Mouse (Mus musculus) hindbrain, postnatal 0 days (tissue): ENCODE results near the gene Rasal3. TPM values are rescaled to one million over a fixed set of nuclear protein-coding genes. Genes with fewer than 3 reads are reported as not detected.

Experiments used
- ATAC-seq: fragments of 200-750 bp; cut with Nextera tagmentation; 2 replicates; pipeline ENCODE4 v1.8.0; 2017; ENCODE audit warnings: mild to moderate bottlenecking, moderate TSS enrichment, moderate library complexity
- DNase-seq: peaks from one replicate; pipeline ENCODE4 v3.0.0-alpha.2; 2015; ENCODE audit warnings: low spot score
- H3K27ac ChIP-seq: fragments of 300-500 bp; sonication (generic); 2 replicates; pipeline ENCODE4 v1.5.1; 2014; ENCODE audit warnings: mild to moderate bottlenecking
- H3K27me3 ChIP-seq: fragments of 300-500 bp; sonication (generic); 2 replicates; pipeline ENCODE4 v1.6.1; 2014; ENCODE audit warnings: low read length, mixed read lengths; ENCODE audit not compliant: insufficient read depth
- H3K36me3 ChIP-seq: fragments of 300-500 bp; sonication (generic); 2 replicates; pipeline ENCODE4 v1.6.1; 2014; ENCODE audit warnings: low read length, mixed read lengths; ENCODE audit not compliant: insufficient read depth
- H3K4me1 ChIP-seq: fragments of 300-500 bp; sonication (generic); 2 replicates; pipeline ENCODE4 v1.6.1; 2014; ENCODE audit warnings: antibody characterized with exemption, low read length, mixed read lengths; ENCODE audit not compliant: insufficient read depth
- H3K4me2 ChIP-seq: fragments of 300-500 bp; sonication (generic); 2 replicates; pipeline ENCODE4 v1.6.1; 2014; ENCODE audit warnings: low read depth, mild to moderate bottlenecking, low read length, moderate library complexity, mixed read lengths
- H3K4me3 ChIP-seq: fragments of 300-500 bp; sonication (generic); 2 replicates; pipeline ENCODE4 v1.5.1; 2014; ENCODE audit warnings: low read length
- H3K9ac ChIP-seq: fragments of 300-500 bp; sonication (generic); replicated peaks from 2 replicates; pipeline ENCODE4 v1.6.1; 2014; ENCODE audit warnings: mild to moderate bottlenecking, low read length, moderate library complexity, mixed read lengths
- H3K9me3 ChIP-seq: fragments of 300-500 bp; sonication (generic); 2 replicates; pipeline ENCODE4 v1.6.1; 2016; ENCODE audit warnings: low read length, mixed read lengths
- CTCF ChIP-seq: IDR thresholded peaks from 2 replicates; pipeline ENCODE4 v1.5.1; 2016; ENCODE audit warnings: antibody characterized with exemption, control low read depth, low read depth
- WGBS: fragments of 180-500 bp; shearing (Covaris S2); extraction: QIAGEN DNeasy Blood & Tissue Kit; methylation state at CpG from one replicate; pipeline ENCODE4 v1.1.7; 2014; 5-methylcytosine and 5-hydroxymethylcytosine counted together
- polyA plus RNA-seq: library from polyadenylated mRNA; unstranded; fragments of >200 nt; fragmentation: Nextera tagmentation; extraction: Ambion mirVana; gene quantifications from 2 replicates; pipeline ENCODE4 v1.2.1, GENCODE M21; 2015
- total RNA-seq: library from RNA; depleted of rRNA; stranded (reverse); fragments of >200 nt; gene quantifications from 2 replicates; pipeline ENCODE4 v1.2.3, GENCODE M21; 2014; rRNA removed

Rasal3 gene
- total RNA-seq (1.2 and 2.8 TPM in 2 replicates), polyA plus RNA-seq (0.61 and 1.2 TPM in 2 replicates)

- Histone ChIP-seq H3K4me1 (no peaks in the 10 kb centered on the region), H3K4me3 (no peak within 1 kb of the TSS), H3K9me3 (no peaks in the 10 kb centered on the region), H3K9ac (no peak within 1 kb of the TSS), H3K4me2 (no peak within 1 kb of the TSS), H3K27me3 (peaks cover 8% of the 10 kb centered on the region), H3K27ac (no peak within 1 kb of the TSS), H3K36me3 (no peaks in the 10 kb centered on the region)
- ATAC-seq (no peak), DNase-seq (no peak)
- no peak for TF ChIP-seq CTCF
- WGBS: 80% methylated on average over 8 of the region's 8 CpGs
These were observed at the start of gene Rasal3 for GRCm38 (mm10) chr17:32403417-32403816. Gene Rasal3, minus strand, starts transcription at chr17:32403583.

- no peak for TF ChIP-seq CTCF
- peaks cover 6% of the 10 kb centered on the region; the same call in 1 of the 2 replicates for H3K4me1 ChIP-seq
- H3K27me3 ChIP-seq: no peaks in the 10 kb centered on the region
- WGBS: 3% methylated on average over 19 of the region's 19 CpGs
- H3K27ac ChIP-seq: no peak within 1 kb of the TSS
- H3K9me3 ChIP-seq: no peaks in the 10 kb centered on the region
- no peak for ATAC-seq
- peak within 1 kb of the TSS; percentile 22 for H3K4me3 ChIP-seq
- peak within 1 kb of the TSS; percentile 55 for H3K4me2 ChIP-seq
- 0 out of 2 replicates have a peak within 1 kb of the TSS, but pooled peaks have one; percentile 3 for H3K9ac ChIP-seq
- no peaks in the 10 kb centered on the region for H3K36me3 ChIP-seq
- peak; percentile 4 for DNase-seq
These were observed 49.1 kb upstream of the Rasal3 start, which contains the start of gene Cyp4f39 for GRCm38 (mm10) chr17:32452482-32452881. Gene Cyp4f39, plus strand, starts transcription at chr17:32452723.

GRCm38 (mm10) chr17:32450844-32451537 is 47.6 kb upstream of the Rasal3 start:
- H3K27ac ChIP-seq: no peak overlapping the region
- peaks cover 6% of the 10 kb centered on the region; the same call in 1 of the 2 replicates for H3K4me1 ChIP-seq
- H3K27me3 ChIP-seq: no peaks in the 10 kb centered on the region
- H3K4me2 ChIP-seq: no peak overlapping the region
- no peaks in the 10 kb centered on the region for H3K9me3 ChIP-seq
- no peak overlapping the region for H3K4me3 ChIP-seq
- H3K36me3 ChIP-seq: no peaks in the 10 kb centered on the region
- TF ChIP-seq CTCF: no peak
- WGBS: 58% methylated on average over 2 of the region's 2 CpGs
- H3K9ac ChIP-seq: no peak overlapping the region
- ATAC-seq (no peak), DNase-seq (no peak)

- H3K36me3 ChIP-seq: no peaks in the 10 kb centered on the region
- no peak overlapping the region for H3K4me2 ChIP-seq
- ATAC-seq (no peak), DNase-seq (no peak)
- no peak overlapping the region for H3K4me3 ChIP-seq
- peaks cover 6% of the 10 kb centered on the region; the same call in 1 of the 2 replicates for H3K4me1 ChIP-seq
- no peaks in the 10 kb centered on the region for H3K9me3 ChIP-seq
- 100% methylated on average over 1 of the region's 1 CpGs for WGBS
- H3K27ac ChIP-seq: no peak overlapping the region
- H3K27me3 ChIP-seq: no peaks in the 10 kb centered on the region
- no peak for TF ChIP-seq CTCF
- no peak overlapping the region for H3K9ac ChIP-seq
These were observed 45.7 kb upstream of the Rasal3 start for GRCm38 (mm10) chr17:32449042-32449441.

GRCm38 (mm10) chr17:32447195-32447594 is 43.8 kb upstream of the Rasal3 start:
- Histone ChIP-seq H3K27ac (no peak overlapping the region), H3K27me3 (no peaks in the 10 kb centered on the region), H3K4me1 (no peaks in the 10 kb centered on the region; the same call in 1 of the 2 replicates), H3K9me3 (no peaks in the 10 kb centered on the region), H3K36me3 (no peaks in the 10 kb centered on the region), H3K9ac (no peak overlapping the region), H3K4me3 (no peak overlapping the region), H3K4me2 (no peak overlapping the region)
- no peak for ATAC-seq
- TF ChIP-seq CTCF: no peak
- DNase-seq: no peak

- 74% methylated on average over 5 of the region's 5 CpGs for WGBS
- no peak for ATAC-seq
- no peaks in the 10 kb centered on the region for H3K4me1 ChIP-seq
- no peaks in the 10 kb centered on the region for H3K27me3 ChIP-seq
- H3K4me3 ChIP-seq: no peak overlapping the region
- H3K4me2 ChIP-seq: no peak overlapping the region
- peak; percentile 1 for DNase-seq
- no peak overlapping the region for H3K9ac ChIP-seq
- H3K27ac ChIP-seq: no peak overlapping the region
- no peak for TF ChIP-seq CTCF
- H3K9me3 ChIP-seq: no peaks in the 10 kb centered on the region
- no peaks in the 10 kb centered on the region for H3K36me3 ChIP-seq
These were observed 41.6 kb upstream of the Rasal3 start for GRCm38 (mm10) chr17:32445016-32445415.

GRCm38 (mm10) chr17:32443245-32443644 is 39.9 kb upstream of the Rasal3 start:
- Histone ChIP-seq H3K27me3 (no peaks in the 10 kb centered on the region), H3K4me3 (no peak overlapping the region), H3K4me2 (no peak overlapping the region), H3K27ac (no peak overlapping the region), H3K36me3 (no peaks in the 10 kb centered on the region), H3K9me3 (no peaks in the 10 kb centered on the region), H3K4me1 (no peaks in the 10 kb centered on the region), H3K9ac (no peak overlapping the region)
- no peak for ATAC-seq
- DNase-seq: no peak
- no peak for TF ChIP-seq CTCF
- WGBS: 78% methylated on average over 6 of the region's 6 CpGs
